Mouse (Mus musculus) ES-E14 (cell line): ENCODE results near the gene 9930111J21Rik2.
"Not testable (repeated sequence)": the region's sequence is repeated elsewhere in the genome, so short reads cannot be mapped to it uniquely, and the experiment has no call there.

Source experiments
- CHD2 ChIP-seq: IDR thresholded peaks from 2 replicates; pipeline ENCODE4 v1.6.1; 2014; ENCODE audit warnings: mild to moderate bottlenecking, low read depth, low read length, inconsistent platforms
- HCFC1 ChIP-seq: IDR thresholded peaks from 2 replicates; pipeline ENCODE4 v1.6.1; 2012; ENCODE audit warnings: low read length, inconsistent platforms, borderline replicate concordance; ENCODE audit not compliant: insufficient read depth
- MAFK ChIP-seq: IDR thresholded peaks from 2 replicates; pipeline ENCODE4 v1.6.1; 2014; ENCODE audit warnings: mild to moderate bottlenecking, low read depth, low read length, inconsistent platforms; ENCODE audit not compliant: insufficient read depth
- ZC3H11A ChIP-seq: IDR thresholded peaks from 2 replicates; pipeline ENCODE4 v1.6.1; 2012; ENCODE audit warnings: low read depth, mild to moderate bottlenecking, inconsistent platforms, low read length, borderline replicate concordance
- ZNF384 ChIP-seq: IDR thresholded peaks from 2 replicates; pipeline ENCODE4 v1.6.1; 2012; ENCODE audit warnings: low read depth, low read length, inconsistent platforms

DNA sequence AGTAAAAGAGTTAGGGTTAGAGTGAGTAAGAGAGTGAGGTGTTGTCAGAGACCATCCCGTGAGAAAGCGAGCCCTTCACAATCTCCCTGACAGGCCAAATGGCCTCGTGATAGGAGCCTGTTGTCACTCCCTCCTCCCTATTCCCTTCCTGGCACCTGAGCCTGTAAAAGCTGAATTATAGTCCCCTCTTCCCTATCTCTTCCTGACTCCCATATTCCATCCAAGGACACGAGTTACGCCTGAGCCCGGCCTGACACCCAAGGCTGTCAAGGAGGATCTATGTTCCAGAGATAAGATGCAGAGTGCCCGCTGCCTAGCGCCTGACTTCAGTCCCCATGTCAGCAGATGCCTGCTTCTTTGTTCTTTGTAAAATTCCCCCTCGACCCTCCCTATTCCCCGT, 57.7 kb downstream of the 9930111J21Rik2 start:
- not testable (repeated sequence) for TF ChIP-seq MAFK, HCFC1, CHD2, ZNF384, ZC3H11A
